Mouse (Mus musculus): ENCODE data around the gene E130208F15Rik.

- TF ChIP-seq EP300 (IDR thresholded peaks at IDR 0.05) (no peak), CTCF (IDR thresholded peaks at IDR 0.05) (no peak)
These were observed 42.6 kb upstream of the E130208F15Rik start for GRCm38 (mm10) chr7:30278911-30279310.

Measured in lung, postnatal 0 days (tissue).